Mouse (Mus musculus): ENCODE measurements around the gene Pif1. TPM values are rescaled to one million over a fixed set of nuclear protein-coding genes. Genes with fewer than 3 reads are reported as not detected.

Gene Pif1
- total RNA-seq, 1 experiment from 2014 or later: not detected

DNA sequence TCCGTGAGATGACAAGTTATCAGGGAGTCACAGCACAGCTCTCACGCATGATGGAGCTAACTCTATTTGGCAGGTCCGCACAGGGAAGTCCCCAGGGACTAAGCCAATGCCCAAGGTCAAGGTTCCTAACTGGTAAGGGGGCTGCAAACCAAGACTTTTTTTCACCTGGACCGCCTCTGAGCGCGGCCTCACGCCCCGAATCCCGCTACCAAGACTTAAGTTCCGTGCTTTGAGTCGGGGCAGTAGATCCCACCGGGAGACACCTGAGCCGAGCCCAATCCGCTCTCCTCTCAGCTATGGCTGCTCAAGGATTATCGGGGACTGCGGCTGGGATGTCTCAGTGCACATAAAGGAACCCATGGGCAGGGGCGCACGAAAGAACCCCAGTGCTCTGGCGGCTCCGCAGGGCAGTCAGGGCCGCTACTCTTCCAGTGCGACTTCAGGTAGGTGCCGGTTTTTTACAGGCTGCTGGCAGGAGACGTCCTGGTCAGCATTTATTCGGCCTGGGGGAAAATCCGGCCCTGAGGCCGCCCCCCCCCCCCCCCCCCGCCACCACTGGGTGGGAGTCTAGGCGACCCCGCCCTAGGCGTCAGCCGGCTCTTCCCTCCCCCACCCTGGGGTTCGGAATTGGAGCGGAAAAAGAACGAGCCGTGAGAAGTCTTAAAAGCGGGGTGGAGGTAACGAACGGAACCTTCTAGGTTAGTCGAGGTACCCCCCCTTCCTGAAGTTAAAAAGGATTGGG is 42.2 kb downstream of the Pif1 start, which contains the start of gene Rbpms2:
Gene Rbpms2 (plus strand): TSS at position 624 of the 742 bp plus-strand sequence.
- ATAC-seq (ENCODE audit: extremely low read depth, insufficient number of reproducible peaks, low FRiP score, poor library complexity, severe bottlenecking): no peak

DNA sequence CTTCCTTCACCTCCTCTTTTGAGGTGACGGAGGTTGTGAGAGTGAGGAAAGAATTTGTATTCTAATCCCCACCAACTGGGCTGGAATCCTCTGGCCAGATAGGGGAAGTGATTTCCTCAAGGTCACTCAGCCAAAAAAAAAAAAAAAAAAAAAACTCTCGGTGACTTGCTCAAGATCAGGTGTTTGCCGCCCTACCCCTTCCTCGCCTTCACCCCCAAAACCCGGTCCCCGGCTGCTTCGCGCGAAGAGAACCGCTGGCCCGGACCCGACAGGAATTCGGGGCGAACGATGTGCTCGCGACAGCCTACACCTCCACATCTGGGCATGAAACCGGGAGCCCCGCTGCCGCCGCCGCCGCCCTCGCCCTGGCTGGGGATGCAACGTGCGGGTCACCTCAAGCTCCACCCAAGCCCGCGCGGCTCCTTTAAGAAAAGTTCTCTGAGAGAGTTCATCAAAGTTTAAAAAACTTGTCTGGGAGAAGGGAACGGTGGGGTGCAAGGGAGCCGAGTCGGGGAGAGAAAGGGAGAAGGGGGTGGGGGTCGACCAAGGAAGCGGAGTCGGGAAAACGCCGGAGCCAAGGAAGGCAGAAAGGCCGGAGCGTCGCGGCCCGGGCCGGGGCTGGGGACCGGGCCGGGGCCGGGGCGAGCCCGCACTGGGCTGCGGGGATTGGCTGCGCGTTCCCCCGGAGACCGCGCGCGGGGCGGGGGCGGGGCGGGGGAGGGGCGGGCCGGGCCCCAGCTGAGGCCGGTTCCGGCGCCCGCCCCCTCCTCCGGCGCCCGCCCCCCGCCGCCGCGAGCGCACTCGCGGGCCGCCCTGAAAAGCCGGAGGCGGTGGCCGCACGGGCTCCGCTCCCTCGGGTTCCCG is 43.0 kb downstream of the Pif1 start:
- ATAC-seq (ENCODE audit: extremely low read depth, insufficient number of reproducible peaks, low FRiP score, poor library complexity, severe bottlenecking): 0 out of 2 replicates have a peak, but pooled peaks have one; percentile 13

DNA sequence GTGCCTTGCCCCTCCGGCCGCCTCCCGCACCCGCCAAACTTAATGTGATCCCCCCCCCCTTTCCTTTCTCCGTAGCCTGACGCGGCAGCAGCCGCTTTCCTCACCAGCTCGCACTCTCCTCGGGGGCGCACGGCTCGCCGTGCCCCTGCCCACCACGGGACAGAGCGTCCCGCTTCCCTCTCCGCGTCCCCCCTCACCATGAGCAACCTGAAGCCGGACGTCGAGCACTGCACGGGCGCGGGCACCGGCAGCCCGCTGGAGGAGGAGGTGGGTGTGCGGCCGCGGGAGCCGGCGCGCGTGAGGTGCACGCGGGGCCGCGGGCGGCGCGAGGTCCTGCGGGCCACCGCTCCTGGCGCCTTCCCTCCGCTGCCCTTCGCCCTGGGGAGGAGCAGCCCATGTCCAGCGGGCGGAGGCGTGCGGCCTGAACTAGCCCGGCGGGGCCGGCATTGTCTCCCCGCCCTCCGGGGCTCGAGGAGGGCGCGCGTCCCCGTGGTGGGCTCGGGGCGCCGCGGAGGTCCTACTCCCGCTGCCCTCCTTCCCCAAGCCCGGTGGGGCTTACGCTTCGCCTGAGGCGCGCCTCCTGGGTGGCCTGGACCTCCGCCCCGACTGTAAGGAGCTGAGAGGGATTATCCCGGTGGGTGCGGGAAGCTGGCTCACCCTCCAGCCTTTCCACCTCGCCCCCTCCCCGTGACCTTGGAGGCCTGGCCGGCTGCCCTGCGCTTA is 43.8 kb downstream of the Pif1 start:
- ATAC-seq (ENCODE audit: extremely low read depth, insufficient number of reproducible peaks, low FRiP score, poor library complexity, severe bottlenecking): no peak

DNA sequence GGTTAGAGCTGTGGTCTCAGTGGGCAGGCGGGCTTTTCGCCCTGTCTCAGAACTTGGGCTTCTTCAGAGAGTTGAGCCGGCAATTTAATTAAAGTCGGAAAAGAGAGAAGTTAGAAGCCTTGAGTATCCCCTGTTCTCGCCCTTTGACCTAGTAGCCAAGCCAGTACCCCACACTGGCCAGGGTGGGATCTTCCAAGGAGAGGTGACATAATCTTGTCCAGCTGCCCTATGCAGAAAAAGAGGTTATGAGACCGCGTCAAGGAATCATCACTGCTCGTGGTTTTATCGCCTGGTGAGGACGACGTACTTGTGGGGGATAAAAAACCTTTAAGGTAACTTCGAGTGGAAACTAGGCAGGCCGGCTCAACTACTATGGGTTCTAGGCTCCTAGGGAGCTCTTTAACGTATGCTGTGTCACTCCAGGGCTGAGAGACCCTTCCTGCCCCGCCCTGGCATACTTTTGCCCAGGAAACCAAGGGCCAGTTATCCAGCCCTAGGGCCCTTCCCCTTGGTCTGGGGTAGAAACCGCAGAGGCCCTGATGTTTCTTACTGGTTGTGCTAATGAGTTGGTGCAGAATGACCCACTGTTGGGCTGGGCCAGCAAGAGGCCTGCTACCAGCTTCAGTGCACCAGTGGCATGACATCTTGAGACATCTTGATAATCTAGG is 44.5 kb downstream of the Pif1 start:
- ATAC-seq (ENCODE audit: extremely low read depth, insufficient number of reproducible peaks, low FRiP score, poor library complexity, severe bottlenecking): no peak

DNA sequence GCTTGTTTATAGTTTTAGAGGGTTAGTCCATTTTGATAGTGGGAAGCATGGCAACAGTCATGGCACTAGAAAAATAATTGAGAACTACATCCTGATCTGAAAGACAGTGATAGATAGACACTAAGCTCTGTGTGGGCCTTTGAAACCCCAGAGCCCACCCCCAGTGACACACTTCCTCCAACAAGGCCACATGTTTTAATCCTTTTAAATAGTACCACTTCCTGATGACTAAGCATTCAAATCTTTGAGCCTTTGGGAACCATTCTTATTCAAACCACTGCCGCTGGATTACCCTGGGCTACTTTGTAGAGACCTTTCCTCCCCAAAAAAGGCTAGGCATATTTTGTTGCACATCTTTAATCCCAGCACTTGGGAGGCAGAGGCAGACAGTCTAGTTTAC is 48.8 kb downstream of the Pif1 start:
- no peak for ATAC-seq (ENCODE audit: extremely low read depth, insufficient number of reproducible peaks, low FRiP score, poor library complexity, severe bottlenecking)

DNA sequence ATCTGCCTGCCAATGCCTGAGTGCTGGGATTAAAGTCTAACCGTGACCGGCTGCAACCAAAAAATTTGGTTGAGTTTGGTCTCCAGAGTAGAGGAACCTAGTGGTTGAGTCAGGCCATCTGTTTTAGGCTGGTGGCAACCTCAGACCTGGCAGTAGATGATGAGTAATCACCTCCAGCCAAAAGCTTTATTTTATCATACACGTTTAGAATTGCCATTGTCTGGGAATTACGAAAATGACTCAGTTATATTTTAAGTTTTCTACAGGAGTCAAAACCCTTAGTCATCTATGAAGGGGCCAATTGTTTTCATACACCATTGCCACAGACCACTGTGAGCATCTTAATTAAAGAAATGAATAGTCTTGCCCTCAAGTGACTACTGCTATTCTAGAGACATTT is 50.0 kb downstream of the Pif1 start:
- ATAC-seq (ENCODE audit: extremely low read depth, insufficient number of reproducible peaks, low FRiP score, poor library complexity, severe bottlenecking): no peak

DNA sequence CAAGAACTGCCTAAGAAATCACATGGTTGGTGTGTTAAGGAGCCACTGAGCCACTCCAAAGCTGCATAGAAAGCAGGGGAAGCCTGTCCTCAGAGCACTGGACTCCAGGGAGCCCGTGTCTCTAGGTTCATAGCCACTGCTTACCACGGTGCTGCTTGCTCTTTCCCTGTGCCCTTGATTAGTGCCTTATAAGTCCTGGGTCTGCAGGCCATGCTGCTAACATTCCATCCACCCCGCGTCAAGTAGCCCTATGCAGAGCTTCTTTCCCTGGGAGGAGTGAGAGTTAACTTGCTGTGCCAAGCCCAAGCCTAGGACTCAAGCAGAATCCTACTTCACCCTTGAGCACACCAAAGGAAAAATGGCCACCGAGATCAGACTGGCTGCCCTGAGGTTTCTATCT is 52.1 kb downstream of the Pif1 start:
- ATAC-seq (ENCODE audit: extremely low read depth, insufficient number of reproducible peaks, low FRiP score, poor library complexity, severe bottlenecking): no peak

DNA sequence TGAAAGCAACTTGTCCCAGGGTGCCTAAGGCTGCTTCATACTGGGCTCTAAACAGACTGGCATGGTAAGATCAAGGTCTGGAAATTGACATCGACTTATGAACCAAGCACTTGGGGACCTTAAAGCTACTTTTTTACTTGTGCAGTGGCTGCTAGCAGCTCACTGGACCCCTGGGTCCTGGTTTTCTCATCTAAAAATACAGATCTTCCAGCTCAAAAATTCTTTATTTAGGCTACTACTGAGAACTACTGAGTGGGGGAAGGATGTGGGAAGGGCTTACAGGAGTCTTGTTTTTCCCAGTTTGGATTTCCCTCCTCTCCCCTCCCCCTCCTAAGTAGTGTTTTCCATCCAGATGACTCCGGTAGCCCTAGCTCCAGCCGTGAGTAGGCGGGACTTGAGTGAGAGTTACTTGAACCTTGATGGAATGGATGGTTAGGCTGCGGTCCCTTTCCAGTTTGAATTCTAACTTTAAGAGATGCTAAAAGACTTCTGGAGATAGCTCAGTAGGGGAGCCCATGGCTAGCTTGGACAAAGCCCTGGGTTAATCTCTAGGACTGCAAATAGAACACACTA is 54.0 kb downstream of the Pif1 start:
- no peak for ATAC-seq (ENCODE audit: extremely low read depth, insufficient number of reproducible peaks, low FRiP score, poor library complexity, severe bottlenecking)

DNA sequence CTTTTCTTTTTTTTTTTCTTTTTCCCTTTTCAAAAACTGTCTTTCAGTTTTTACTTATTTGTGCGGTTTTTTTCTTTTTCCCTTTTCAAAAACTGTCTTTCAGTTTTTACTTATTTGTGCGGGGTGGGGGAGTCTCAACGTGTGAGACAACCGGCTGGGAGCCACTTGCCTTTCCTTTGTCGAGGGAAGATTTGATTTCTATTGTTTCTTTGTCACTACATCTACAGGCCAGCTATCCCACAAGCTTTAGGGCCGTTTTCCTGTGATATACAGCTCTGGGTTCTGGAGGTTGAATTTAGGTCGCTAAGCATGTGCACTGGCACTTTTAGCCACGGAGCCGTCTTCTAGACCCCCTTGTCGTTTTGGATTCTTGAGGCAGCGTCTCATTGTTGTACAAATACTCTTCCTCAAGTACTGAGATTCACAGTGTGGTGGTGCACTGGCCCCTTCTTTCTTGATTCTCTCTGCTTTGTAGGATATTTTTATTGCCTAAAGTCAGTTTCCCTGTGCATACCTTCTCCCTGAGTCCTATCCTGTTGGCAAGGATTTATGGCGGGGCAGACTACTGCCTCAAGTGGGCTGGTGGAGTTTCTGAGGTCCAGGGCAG is 54.6 kb downstream of the Pif1 start:
- no peak for ATAC-seq (ENCODE audit: extremely low read depth, insufficient number of reproducible peaks, low FRiP score, poor library complexity, severe bottlenecking)

DNA sequence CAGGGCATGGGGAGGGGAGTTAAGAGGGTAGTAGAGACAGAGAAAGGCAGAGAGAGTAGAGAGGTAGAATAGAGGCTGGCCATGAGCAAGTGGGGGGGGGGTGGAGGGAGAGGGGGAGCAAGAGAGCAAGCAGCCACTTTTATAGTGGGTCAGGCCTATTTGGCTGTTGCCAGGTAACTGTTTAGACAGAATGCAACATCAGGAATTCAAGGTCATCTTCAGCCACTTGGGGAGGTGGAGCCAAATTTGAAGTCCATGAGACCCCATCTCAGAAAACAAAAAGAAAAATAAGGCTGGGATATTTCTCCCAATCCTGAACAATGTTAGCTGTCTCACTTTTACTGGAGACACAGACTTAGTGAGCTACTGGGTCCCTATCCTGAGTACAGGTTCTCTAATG is 55.6 kb downstream of the Pif1 start:
- ATAC-seq (ENCODE audit: extremely low read depth, insufficient number of reproducible peaks, low FRiP score, poor library complexity, severe bottlenecking): no peak

DNA sequence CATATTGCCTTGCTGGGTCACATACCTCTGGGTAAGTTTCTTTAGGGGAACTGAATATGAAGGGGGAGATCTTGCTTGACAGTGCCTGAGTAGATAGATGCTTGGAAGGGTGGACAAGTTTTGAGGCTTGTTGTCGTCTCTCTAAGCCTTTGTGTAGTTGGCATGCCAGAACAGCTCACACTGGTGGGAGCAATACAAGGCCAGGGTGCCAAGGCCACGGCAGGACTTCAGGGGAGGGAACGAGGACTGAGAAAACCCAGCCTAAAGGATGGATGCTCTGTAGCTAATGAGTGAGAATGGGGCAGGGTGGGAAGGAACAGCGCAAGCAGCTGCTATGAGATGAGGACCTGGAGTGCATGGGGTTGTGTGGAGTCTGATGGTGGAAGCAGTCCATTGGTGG is 58.0 kb downstream of the Pif1 start:
- ATAC-seq (ENCODE audit: extremely low read depth, insufficient number of reproducible peaks, low FRiP score, poor library complexity, severe bottlenecking): no peak

Other genes starting within 250 kb of the Pif1 start
- 38.8 and 39.4 TPM in 2 replicates for gene Pdcd7, start 241.1 kb upstream of the Pif1 start, total RNA-seq (2017)
- 2.4 TPM in 1 of 2 replicates, not detected in the other for gene Ubap1l, start 226.1 kb upstream of the Pif1 start, total RNA-seq (2017)
- gene Kbtbd13, start 195.5 kb upstream of the Pif1 start, total RNA-seq (2017): not detected in 2 replicates
- gene Rasl12, start 188.7 kb upstream of the Pif1 start, total RNA-seq (2017): not detected in 2 replicates
- gene Slc51b, start 164.2 kb upstream of the Pif1 start, total RNA-seq (2017): not detected in 2 replicates
- gene Mtfmt, start 151.4 kb upstream of the Pif1 start, total RNA-seq (2017): 15.5 and 17.3 TPM in 2 replicates
- 45.2 and 51.7 TPM in 2 replicates for gene Spg21, start 126.2 kb upstream of the Pif1 start, total RNA-seq (2017)
- gene Ankdd1a, start 67.0 kb upstream of the Pif1 start, total RNA-seq (2017): 0.93 TPM in 1 of 2 replicates, not detected in the other
- 103 and 108 TPM in 2 replicates for gene Plekho2, start 7.1 kb upstream of the Pif1 start, total RNA-seq (2017)
- gene Rbpms2, start 42.5 kb downstream of the Pif1 start, total RNA-seq (2017): 2.1 and 3.3 TPM in 2 replicates
- gene Oaz2, start 80.8 kb downstream of the Pif1 start, total RNA-seq (2017): 53.5 and 64.0 TPM in 2 replicates
- gene Zfp609, start 240.4 kb downstream of the Pif1 start, total RNA-seq (2017): 5.6 and 5.7 TPM in 2 replicates

Data from neutrophil, adult 5-6 weeks (primary cell).